Mouse (Mus musculus) splenic B cell, adult 2 months (primary cell): Measurements from ENCODE around the gene Pacsin1.

Experiments
- DNase-seq: peaks from one replicate; pipeline ENCODE4 v3.0.0-alpha.2; 2011; ENCODE audit warnings: low read depth, low spot score
- H3K27me3 ChIP-seq: 2 replicates; pipeline ENCODE4 v1.6.1; 2012; ENCODE audit warnings: mild to moderate bottlenecking, low read length, moderate library complexity, mixed read lengths; ENCODE audit not compliant: control insufficient read depth, poor library complexity, insufficient read depth, severe bottlenecking
- H3K36me3 ChIP-seq: 2 replicates; pipeline ENCODE4 v1.6.1; 2012; ENCODE audit warnings: mild to moderate bottlenecking, low read length, moderate library complexity, mixed read lengths; ENCODE audit not compliant: control insufficient read depth, poor library complexity, insufficient read depth, severe bottlenecking

Gene Pacsin1

GRCm38 (mm10) chr17:27718250-27718649, 62.9 kb downstream of the Pacsin1 start:
- Histone ChIP-seq H3K36me3 (no peaks in the 10 kb centered on the region), H3K27me3 (no peaks in the 10 kb centered on the region)
- DNase-seq, result no peak

- Histone ChIP-seq H3K27me3 (no peaks in the 10 kb centered on the region), H3K36me3 (no peaks in the 10 kb centered on the region)
- DNase-seq, result no peak
Measured at GRCm38 (mm10) chr17:27719663-27720062, 64.4 kb downstream of the Pacsin1 start.

- Histone ChIP-seq H3K27me3 (no peaks in the 10 kb centered on the region), H3K36me3 (no peaks in the 10 kb centered on the region)
- no peak for DNase-seq
Measured at GRCm38 (mm10) chr17:27720326-27720725, 65.0 kb downstream of the Pacsin1 start.

- no peaks in the 10 kb centered on the region for H3K27me3 ChIP-seq
- DNase-seq, result no peak
- no peaks in the 10 kb centered on the region for H3K36me3 ChIP-seq
Measured at GRCm38 (mm10) chr17:27721125-27721664, 65.9 kb downstream of the Pacsin1 start.

DNA sequence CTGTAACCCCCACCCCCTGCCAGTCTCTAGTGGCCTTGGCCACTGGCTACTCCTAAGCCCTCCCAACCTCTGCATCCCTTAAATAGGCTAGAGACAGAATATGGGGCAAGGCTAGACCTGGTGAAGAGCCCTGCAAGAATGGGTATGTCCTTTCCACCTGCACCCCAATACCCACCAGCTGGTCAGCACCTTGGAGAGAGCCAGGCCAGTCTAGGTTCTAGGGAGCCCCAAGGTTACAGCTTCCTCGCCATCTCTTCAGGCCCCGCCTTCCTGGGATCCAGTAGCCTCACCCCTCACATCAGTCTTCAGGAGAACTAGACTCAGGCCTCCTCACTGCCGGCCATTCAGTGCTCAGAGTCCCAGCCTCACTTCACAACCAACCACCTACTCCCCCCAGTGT, 69.0 kb downstream of the Pacsin1 start:
- H3K27me3 ChIP-seq, result no peaks in the 10 kb centered on the region
- no peaks in the 10 kb centered on the region for H3K36me3 ChIP-seq
- no peak for DNase-seq

DNA sequence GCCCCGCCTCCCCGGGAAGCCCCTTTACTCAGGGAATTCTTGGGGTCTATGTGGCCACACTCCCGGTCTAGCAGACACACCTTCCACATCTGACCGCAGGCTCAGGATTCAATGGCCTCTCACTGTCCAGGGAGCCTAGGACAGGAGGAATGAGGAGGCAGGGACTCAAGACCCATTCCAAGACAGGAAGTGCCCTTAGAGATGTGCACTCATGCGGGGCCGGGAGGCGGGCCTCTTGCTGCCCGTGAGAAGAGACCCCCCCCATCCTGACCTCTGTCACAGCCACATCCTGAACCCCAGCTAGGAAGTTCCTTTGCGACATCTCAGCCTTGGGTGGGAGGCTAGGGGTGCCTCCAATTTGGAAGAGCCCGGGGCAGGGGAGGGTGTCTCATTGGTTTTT, 69.7 kb downstream of the Pacsin1 start:
- Histone ChIP-seq H3K36me3 (no peaks in the 10 kb centered on the region), H3K27me3 (no peaks in the 10 kb centered on the region)
- DNase-seq, result no peak

DNA sequence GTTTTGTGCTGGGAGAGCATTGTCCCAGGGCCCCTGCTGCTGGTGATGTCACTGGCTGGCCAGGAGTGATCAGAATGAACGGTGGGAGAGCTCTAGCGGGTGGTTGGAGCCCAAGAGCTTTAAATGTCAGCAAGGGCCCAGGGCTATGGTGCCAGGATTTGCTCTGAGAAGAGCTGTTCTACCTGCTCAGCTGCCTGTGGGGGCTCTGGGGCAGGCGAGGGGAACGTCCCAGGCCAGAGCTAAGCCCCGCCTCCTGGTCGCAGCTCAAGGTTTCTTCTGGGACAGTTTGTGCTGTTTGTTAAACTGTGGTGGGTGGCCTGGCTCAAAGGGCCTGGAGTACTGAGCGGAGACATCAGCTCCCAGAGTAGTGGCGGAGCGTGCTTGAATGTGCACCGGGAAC, 70.1 kb downstream of the Pacsin1 start:
- Histone ChIP-seq H3K36me3 (no peaks in the 10 kb centered on the region), H3K27me3 (no peaks in the 10 kb centered on the region)
- DNase-seq, result no peak

DNA sequence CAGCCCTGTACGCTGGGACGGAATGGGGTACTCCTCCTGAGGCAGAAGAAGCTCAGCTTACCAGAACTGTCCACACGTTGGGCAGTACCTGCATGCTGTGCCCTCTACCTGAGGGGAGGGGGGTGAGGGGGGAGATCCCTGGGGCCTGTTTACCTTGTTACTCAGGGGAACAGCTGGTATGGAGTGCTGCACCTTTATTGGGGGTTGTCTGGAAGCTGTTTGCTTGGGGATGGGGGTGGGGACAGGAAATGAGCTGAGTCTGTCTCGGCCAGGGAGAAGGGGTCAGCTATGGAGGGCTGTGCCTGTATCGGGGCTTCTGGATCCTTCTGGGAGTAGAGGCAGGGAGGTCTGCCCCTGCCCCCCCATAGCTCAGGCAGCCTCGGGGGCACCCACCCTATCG, 71.2 kb downstream of the Pacsin1 start:
- Histone ChIP-seq H3K27me3 (no peaks in the 10 kb centered on the region), H3K36me3 (no peaks in the 10 kb centered on the region)

DNA sequence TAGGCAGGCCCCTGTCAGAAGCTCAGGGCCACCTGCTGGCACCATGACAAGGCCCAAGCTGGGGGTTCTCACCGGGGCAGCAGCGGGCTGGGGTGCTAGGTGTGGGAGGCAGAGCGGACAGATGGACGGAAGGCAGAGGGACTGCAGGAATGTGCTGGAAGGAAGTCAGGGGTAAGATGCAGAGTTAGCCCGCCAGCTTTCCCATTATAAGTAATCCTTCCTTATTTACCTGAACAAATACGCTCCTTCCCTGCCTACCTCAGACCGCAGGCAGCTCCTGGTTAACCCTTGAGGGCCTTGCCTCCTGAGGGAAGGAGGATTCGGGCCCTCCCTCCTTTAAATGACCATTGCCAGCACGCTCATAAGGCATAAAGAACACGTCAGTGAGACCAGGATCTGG, 73.5 kb downstream of the Pacsin1 start, which contains the start of gene Spdef:
TSS of gene Spdef (minus strand) at position 186 of the 400 bp plus-strand sequence.
- Histone ChIP-seq H3K36me3 (no peaks in the 10 kb centered on the region), H3K27me3 (no peaks in the 10 kb centered on the region)
- no peak for DNase-seq

More for the DNA sequence above, 71.2 kb downstream of the Pacsin1 start:
- DNase-seq, result no peak

DNA sequence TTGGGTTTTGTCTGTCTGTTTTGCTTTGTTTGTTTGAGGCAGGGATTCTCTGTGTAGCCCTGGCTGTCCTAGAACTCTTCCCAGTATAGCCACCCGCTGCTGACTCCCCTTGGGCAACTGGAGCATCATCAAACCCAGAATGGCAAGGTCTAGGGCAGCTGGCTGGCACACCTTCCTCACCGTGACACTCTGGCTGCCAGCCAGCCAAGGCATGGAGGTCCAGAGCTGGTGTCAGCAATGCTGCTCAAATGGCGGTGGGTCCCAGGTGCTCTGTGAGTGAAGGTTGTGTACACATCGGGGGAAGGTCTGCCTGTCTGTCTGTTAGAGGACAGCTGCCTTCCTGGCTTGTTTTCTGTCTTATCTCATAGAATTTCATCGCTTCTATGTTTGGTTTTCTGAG, 76.8 kb downstream of the Pacsin1 start:
- DNase-seq, result no peak
- H3K36me3 ChIP-seq, result no peaks in the 10 kb centered on the region
- no peaks in the 10 kb centered on the region for H3K27me3 ChIP-seq

GRCm38 (mm10) chr17:27732694-27733093, 77.4 kb downstream of the Pacsin1 start:
- no peaks in the 10 kb centered on the region for H3K27me3 ChIP-seq
- no peak for DNase-seq
- H3K36me3 ChIP-seq, result no peaks in the 10 kb centered on the region

DNA sequence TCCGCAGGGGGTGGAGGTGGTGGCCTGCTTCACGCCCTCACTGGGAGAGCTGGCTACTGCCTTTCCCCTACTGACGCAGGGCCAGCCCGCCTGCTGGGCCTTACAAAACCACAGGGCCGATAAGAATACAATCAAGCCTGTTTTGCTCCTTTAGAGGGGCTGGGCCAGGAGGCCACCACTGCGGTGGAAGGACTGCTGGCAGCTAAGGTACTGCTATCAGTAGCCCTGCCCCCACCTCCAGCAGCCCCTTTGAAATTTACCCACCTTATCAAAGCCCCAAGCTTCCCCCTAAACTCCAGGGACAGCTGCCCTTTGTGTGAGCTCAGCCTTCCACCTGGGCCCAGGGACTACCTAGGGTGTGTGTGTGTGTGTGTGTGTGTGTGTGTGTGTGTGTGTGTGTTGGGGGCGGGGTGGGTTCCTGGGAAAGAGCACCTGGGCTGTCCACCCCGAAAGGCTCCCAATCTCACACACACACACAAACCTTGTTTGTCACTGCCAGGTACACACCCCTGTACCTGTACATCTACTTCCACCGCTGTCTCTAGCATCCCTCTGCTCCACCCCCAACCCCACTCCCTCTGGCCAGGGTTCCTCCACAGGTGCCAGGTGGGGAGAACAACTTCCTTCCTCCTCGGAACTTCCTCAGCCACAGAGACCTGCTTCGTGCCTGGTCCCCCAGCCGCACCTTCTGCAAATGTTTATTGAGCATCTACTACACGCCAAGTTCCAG, 79.2 kb downstream of the Pacsin1 start:
- Histone ChIP-seq H3K27me3 (no peaks in the 10 kb centered on the region), H3K36me3 (no peaks in the 10 kb centered on the region)
- no peak for DNase-seq

DNA sequence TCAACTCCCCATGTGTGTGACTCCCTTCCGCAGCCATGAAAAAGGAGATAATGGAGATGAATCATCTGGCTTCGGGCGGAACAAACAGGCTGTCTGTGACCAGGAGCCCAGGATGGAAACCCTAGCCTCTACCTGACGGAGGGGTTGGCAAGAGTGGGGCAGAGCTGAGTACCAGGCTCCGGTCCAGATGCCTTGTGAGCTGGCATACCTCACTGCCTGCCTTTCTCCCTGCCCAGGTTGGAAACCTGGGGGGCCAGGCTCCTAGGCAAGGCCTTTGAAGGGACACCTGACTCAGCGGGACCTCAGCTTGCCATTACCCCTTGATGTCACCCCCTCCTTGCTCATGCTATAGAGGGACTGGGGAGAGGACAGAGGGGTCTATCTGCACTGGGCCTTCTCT, 85.7 kb downstream of the Pacsin1 start:
- Histone ChIP-seq H3K27me3 (no peaks in the 10 kb centered on the region), H3K36me3 (no peaks in the 10 kb centered on the region)
- no peak for DNase-seq

GRCm38 (mm10) chr17:27746446-27746845, 91.1 kb downstream of the Pacsin1 start:
- Histone ChIP-seq H3K27me3 (no peaks in the 10 kb centered on the region), H3K36me3 (no peaks in the 10 kb centered on the region)
- no peak for DNase-seq

DNA sequence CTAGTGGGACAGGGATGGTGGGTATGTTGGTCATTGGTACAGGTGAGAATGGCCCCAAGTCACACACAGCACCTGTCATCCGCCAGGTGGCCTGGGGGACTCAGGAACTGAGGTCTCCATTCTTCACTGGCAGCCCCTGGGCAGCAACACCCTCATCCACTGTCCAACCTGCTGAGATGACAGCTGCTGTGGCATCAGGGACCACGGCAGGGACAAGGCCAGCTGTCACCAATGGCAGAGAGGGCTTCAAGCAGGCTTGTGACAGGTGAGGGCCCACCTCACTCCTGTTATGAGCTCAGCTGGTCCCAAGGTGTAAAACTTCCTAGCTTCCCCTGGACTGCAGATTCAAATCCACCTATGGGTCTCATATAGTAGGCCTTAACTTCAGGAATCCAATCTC, 92.8 kb downstream of the Pacsin1 start:
- H3K36me3 ChIP-seq, result no peaks in the 10 kb centered on the region; the same call in 1 of the 2 replicates
- no peak for DNase-seq

More for the DNA sequence above, 92.8 kb downstream of the Pacsin1 start:
- H3K27me3 ChIP-seq, result no peaks in the 10 kb centered on the region
